Mouse (Mus musculus) brain, embryonic 14.5 days (tissue): ENCODE data around the gene Nr4a1. TPM values are rescaled to one million over a fixed set of nuclear protein-coding genes. Genes with fewer than 3 reads are reported as not detected.
A peak's percentile ranks its signal among the peaks of the same experiment; 100 is the strongest.

Source experiments
- DNase-seq: peaks from one replicate; pipeline ENCODE4 v3.0.0-alpha.2; 2011; ENCODE audit warnings: low read depth
- CTCF ChIP-seq: fragments of 200-500 bp; IDR thresholded peaks from 2 replicates; pipeline ENCODE4 v1.5.1; 2012; ENCODE audit warnings: inconsistent platforms, mild to moderate bottlenecking, moderate library complexity, borderline replicate concordance; ENCODE audit not compliant: insufficient read depth, insufficient read length; ENCODE audit errors: extremely low read depth
- POLR2A ChIP-seq: fragments of 200-500 bp; IDR thresholded peaks from 2 replicates; pipeline ENCODE4 v1.6.1; 2012; ENCODE audit warnings: mild to moderate bottlenecking, inconsistent platforms, borderline replicate concordance; ENCODE audit not compliant: poor library complexity, insufficient read depth, insufficient read length, severe bottlenecking; ENCODE audit errors: extremely low read depth
- polyA plus RNA-seq: library from polyadenylated mRNA; depleted of rRNA; stranded (reverse); fragments of >200 nt; gene quantifications from 2 replicates; pipeline ENCODE4 v1.2.3, GENCODE M21; 2012

Gene Nr4a1
- polyA plus RNA-seq, 1 experiment, result 10.5 TPM

GRCm38 (mm10) chr15:101294028-101294894, 40.2 kb downstream of the Nr4a1 start:
- DNase-seq, result no peak
- TF ChIP-seq POLR2A (no peak), CTCF (no peak)

GRCm38 (mm10) chr15:101295106-101295505, 41.0 kb downstream of the Nr4a1 start:
- TF ChIP-seq CTCF (no peak), POLR2A (no peak)
- DNase-seq, result no peak

- no peak for DNase-seq
- TF ChIP-seq POLR2A (no peak), CTCF (no peak)
Observed at GRCm38 (mm10) chr15:101295616-101296015, 41.5 kb downstream of the Nr4a1 start.

GRCm38 (mm10) chr15:101296091-101296490, 42.0 kb downstream of the Nr4a1 start:
- DNase-seq, result no peak
- TF ChIP-seq POLR2A, result no peak
- no peak for TF ChIP-seq CTCF

- DNase-seq, result no peak
- no peak for TF ChIP-seq CTCF
- no peak for TF ChIP-seq POLR2A
Observed at GRCm38 (mm10) chr15:101297988-101298387, 43.9 kb downstream of the Nr4a1 start.

- no peak for TF ChIP-seq POLR2A
- TF ChIP-seq CTCF, result no peak
- DNase-seq, result peak; percentile 54
Observed at GRCm38 (mm10) chr15:101298550-101298949, 44.5 kb downstream of the Nr4a1 start.

- TF ChIP-seq CTCF (no peak), POLR2A (no peak)
- no peak for DNase-seq
Observed at GRCm38 (mm10) chr15:101299480-101299960, 45.5 kb downstream of the Nr4a1 start.

- DNase-seq, result no peak
Observed at GRCm38 (mm10) chr15:101300128-101300527, 46.1 kb downstream of the Nr4a1 start.

GRCm38 (mm10) chr15:101302201-101302600, 48.1 kb downstream of the Nr4a1 start:
- TF ChIP-seq CTCF, result no peak
- TF ChIP-seq POLR2A, result no peak

More at GRCm38 (mm10) chr15:101300128-101300527, 46.1 kb downstream of the Nr4a1 start:
- no peak for TF ChIP-seq CTCF
- TF ChIP-seq POLR2A, result no peak

GRCm38 (mm10) chr15:101303830-101304229, 49.8 kb downstream of the Nr4a1 start:
- no peak for DNase-seq
- TF ChIP-seq POLR2A, result no peak
- TF ChIP-seq CTCF, result no peak

More at GRCm38 (mm10) chr15:101302201-101302600, 48.1 kb downstream of the Nr4a1 start:
- DNase-seq, result no peak

GRCm38 (mm10) chr15:101306459-101306858, 52.4 kb downstream of the Nr4a1 start:
- no peak for DNase-seq
- TF ChIP-seq POLR2A (no peak), CTCF (no peak)

- DNase-seq, result peak; percentile 12
- TF ChIP-seq CTCF, result no peak
Observed at GRCm38 (mm10) chr15:101308440-101309348, 54.6 kb downstream of the Nr4a1 start.

GRCm38 (mm10) chr15:101309493-101309892, 55.4 kb downstream of the Nr4a1 start:
- DNase-seq, result no peak
- TF ChIP-seq CTCF (no peak), POLR2A (no peak)
